Mouse (Mus musculus): Measurements from ENCODE around the gene Gm20683. TPM values are rescaled to one million over a fixed set of nuclear protein-coding genes. Genes with fewer than 3 reads are reported as not detected.

Gm20683 gene
- total and polyA plus RNA-seq, 3 experiments = 4.9 to 6.8 TPM; not detected in 1

- TF ChIP-seq EP300 (IDR thresholded peaks at IDR 0.05; ENCODE audit: low read depth in 1 of 2, low read length in 2 of 2) (no peak), POLR2AphosphoS2 (IDR thresholded peaks at IDR 0.05; ENCODE audit: low read length) (no peak), GATA1 (IDR thresholded peaks at IDR 0.05; ENCODE audit: low read depth, low read length) (no peak), MEF2A (IDR thresholded peaks at IDR 0.05; ENCODE audit: extremely low read depth, insufficient replicate concordance, low read depth, low read length, poor library complexity, severe bottlenecking) (no peak), USF2 (IDR thresholded peaks at IDR 0.05; ENCODE audit: borderline replicate concordance in 1 of 2, insufficient read depth in 1 of 2, low read depth in 1 of 2, low read length in 2 of 2) (no peak), POLR2AphosphoS5 (IDR thresholded peaks at IDR 0.05; ENCODE audit: borderline replicate concordance, low read depth, low read length) (no peak), NRF1 (IDR thresholded peaks at IDR 0.05; ENCODE audit: insufficient read depth, low read depth, low read length, poor library complexity, severe bottlenecking) (no peak), ZNF384 (IDR thresholded peaks at IDR 0.05; ENCODE audit: low read depth, low read length) (no peak), UBTF (IDR thresholded peaks at IDR 0.05; ENCODE audit: borderline replicate concordance, insufficient read depth, low read depth, low read length) (no peak), MXI1 (IDR thresholded peaks at IDR 0.05; ENCODE audit: low read depth, low read length) (no peak), NELFE (IDR thresholded peaks at IDR 0.05; ENCODE audit: low read depth, low read length) (no peak)
- H3K9ac ChIP-seq (ENCODE audit: control insufficient read depth, low read depth, low read length, poor library complexity, severe bottlenecking) = peak overlapping the region; percentile 95
- H3K4me3 ChIP-seq (ENCODE audit: control insufficient read depth in 1 of 2, insufficient read depth in 1 of 2, low read depth in 2 of 2, low read length in 2 of 2) = peak overlapping the region; percentile 60 to 87
- peaks cover 50% of the 10 kb centered on the region for H3K79me2 ChIP-seq (ENCODE audit: control insufficient read depth, insufficient read depth, low read length, poor library complexity)
- no peaks in the 10 kb centered on the region for H3K9me3 ChIP-seq (replicated peaks; ENCODE audit: insufficient read depth, low read length)
- H3K4me1 ChIP-seq (ENCODE audit: control insufficient read depth in 1 of 2, insufficient read depth in 2 of 2, low read length in 2 of 2) = peaks cover 2 to 31% of the 10 kb centered on the region in 2 experiments; a peak in 3 of 4 replicates
- no peaks in the 10 kb centered on the region for H3K27me3 ChIP-seq (ENCODE audit: control insufficient read depth in 1 of 2, insufficient read depth in 2 of 2, low read length in 2 of 2)
- peak overlapping the region; percentile 76 for H3K27ac ChIP-seq (ENCODE audit: control insufficient read depth, low read depth, low read length)
- peaks cover 0 to 10% of the 10 kb centered on the region in 2 experiments; a peak in 2 of 4 replicates for H3K36me3 ChIP-seq (ENCODE audit: control insufficient read depth in 1 of 2, insufficient read depth in 2 of 2, low read length in 2 of 2)
- DNase-seq (ENCODE audit: low read depth, low spot score) = no peak
Observed at GRCm38 (mm10) chr17:25833961-25834594, 7.5 kb downstream of the Gm20683 start.

- Histone ChIP-seq H3K27ac (ENCODE audit: control insufficient read depth, low read depth, low read length) (peak within 1 kb of the TSS; percentile 82), H3K9me3 (replicated peaks; ENCODE audit: insufficient read depth, low read length) (no peaks in the 10 kb centered on the region), H3K79me2 (ENCODE audit: control insufficient read depth, insufficient read depth, low read length, poor library complexity) (peaks cover 52% of the 10 kb centered on the region), H3K36me3 (ENCODE audit: control insufficient read depth in 1 of 2, insufficient read depth in 2 of 2, low read length in 2 of 2) (peaks cover 0 to 13% of the 10 kb centered on the region in 2 experiments; a peak in 2 of 4 replicates), H3K9ac (ENCODE audit: control insufficient read depth, low read depth, low read length, poor library complexity, severe bottlenecking) (peak within 1 kb of the TSS; percentile 95), H3K4me3 (ENCODE audit: control insufficient read depth in 1 of 2, insufficient read depth in 1 of 2, low read depth in 2 of 2, low read length in 2 of 2) (peak within 1 kb of the TSS; percentile 80 to 87), H3K27me3 (ENCODE audit: control insufficient read depth in 1 of 2, insufficient read depth in 2 of 2, low read length in 2 of 2) (no peaks in the 10 kb centered on the region), H3K4me1 (ENCODE audit: control insufficient read depth in 1 of 2, insufficient read depth in 2 of 2, low read length in 2 of 2) (peaks cover 2 to 34% of the 10 kb centered on the region in 2 experiments; a peak in 3 of 4 replicates)
- TF ChIP-seq MAZ (IDR thresholded peaks at IDR 0.05; ENCODE audit: low read depth, low read length) (0 out of 2 replicates have a peak, but pooled peaks have one; percentile 5), ZMIZ1 (IDR thresholded peaks at IDR 0.05; ENCODE audit: low read depth, low read length) (peak; percentile 21; the same call in 1 of the 2 replicates), POLR2AphosphoS2 (IDR thresholded peaks at IDR 0.05; ENCODE audit: low read length) (peak; percentile 75; the same call in 1 of the 2 replicates), MYC (IDR thresholded peaks at IDR 0.05; ENCODE audit: low read depth, low read length) (0 out of 2 replicates have a peak, but pooled peaks have one; percentile 62), RAD21 (IDR thresholded peaks at IDR 0.05; ENCODE audit: low read depth, low read length) (no peak), TCF12 (IDR thresholded peaks at IDR 0.05; ENCODE audit: low read depth, low read length) (0 out of 2 replicates have a peak, but pooled peaks have one; percentile 1), MXI1 (IDR thresholded peaks at IDR 0.05; ENCODE audit: low read depth, low read length) (no peak; the same call in 1 of the 2 replicates), USF1 (IDR thresholded peaks at IDR 0.05; ENCODE audit: low read depth, low read length) (peak; percentile 57), BHLHE40 (IDR thresholded peaks at IDR 0.05; ENCODE audit: borderline replicate concordance, low read depth, low read length) (peak; percentile 74; the same call in 1 of the 2 replicates), SIN3A (IDR thresholded peaks at IDR 0.05; ENCODE audit: low read length) (peak; percentile 43; the same call in 1 of the 2 replicates), UBTF (IDR thresholded peaks at IDR 0.05; ENCODE audit: borderline replicate concordance, insufficient read depth, low read depth, low read length) (no peak)
- no peak for DNase-seq (ENCODE audit: low read depth, low spot score)
Observed at GRCm38 (mm10) chr17:25833291-25833663, 8.3 kb downstream of the Gm20683 start, which contains the start of gene Stub1. TSS of gene Stub1 (minus strand) at chr17:25833404.
